Mouse (Mus musculus) heart, adult 2 months (tissue): Measurements from ENCODE around the gene Nxpe4. TPM values are rescaled to one million over a fixed set of nuclear protein-coding genes. Genes with fewer than 3 reads are reported as not detected.

Experiments
- DNase-seq, 2 experiments: peaks; one replicate each; pipeline ENCODE4 v3.0.0; 2021
- H3K27ac ChIP-seq: fragments of 200-600 bp; 2 replicates; pipeline ENCODE4 v1.8.1; 2022
- H3K27me3 ChIP-seq: fragments of 200-500 bp; 2 replicates; pipeline ENCODE4 v1.6.1; 2012; ENCODE audit warnings: mild to moderate bottlenecking, low read length, inconsistent platforms, mixed read lengths; ENCODE audit not compliant: control insufficient read depth, insufficient read depth
- H3K36me3 ChIP-seq: fragments of 200-500 bp; 2 replicates; pipeline ENCODE4 v1.6.1; 2012; ENCODE audit warnings: low read length, inconsistent platforms; ENCODE audit not compliant: control insufficient read depth, insufficient read depth
- H3K4me1 ChIP-seq: fragments of 200-500 bp; 2 replicates; pipeline ENCODE4 v1.6.1; 2011; ENCODE audit warnings: low read length; ENCODE audit not compliant: control insufficient read depth, insufficient read depth
- H3K4me3 ChIP-seq: fragments of 200-600 bp; 2 replicates; pipeline ENCODE4 v1.8.1; 2022
- H3K79me2 ChIP-seq: fragments of 200-500 bp; replicated peaks from 2 replicates; pipeline ENCODE4 v1.6.1; 2012; ENCODE audit warnings: mild to moderate bottlenecking, inconsistent platforms, low read length, moderate library complexity, mixed read lengths; ENCODE audit not compliant: control insufficient read depth, insufficient read depth
- H3K9ac ChIP-seq: fragments of 200-500 bp; 2 replicates; pipeline ENCODE4 v1.6.1; 2012; ENCODE audit warnings: low read depth, mild to moderate bottlenecking, control low read depth, inconsistent platforms, low read length, mixed read lengths
- CTCF ChIP-seq: fragments of 200-600 bp; IDR thresholded peaks from 2 replicates; pipeline ENCODE4 v1.8.1; 2022; ENCODE audit warnings: antibody characterized with exemption, mild to moderate bottlenecking, moderate library complexity
- EP300 ChIP-seq: fragments of 200-500 bp; IDR thresholded peaks from 2 replicates; pipeline ENCODE4 v1.6.1; 2011; ENCODE audit warnings: low read depth, low read length, control low read depth; ENCODE audit not compliant: insufficient read depth
- POLR2A ChIP-seq: fragments of 200-500 bp; IDR thresholded peaks from 2 replicates; pipeline ENCODE4 v1.6.1; 2011; ENCODE audit warnings: mild to moderate bottlenecking, low read depth, low read length, control low read depth; ENCODE audit not compliant: insufficient read depth
- WGBS: fragments of 180-500 bp; shearing (Covaris S2); methylation state at CpG from one replicate; pipeline ENCODE4 v1.1.7; 2018; 5-methylcytosine and 5-hydroxymethylcytosine counted together
- intact Hi-C: fragments of 180-260 bp; cut with DNase I; formaldehyde crosslinking; loops from one replicate; pipeline ENCODE4 v1.15.1; 2025
- long read RNA-seq: library from polyadenylated mRNA; stranded (forward); transcript quantifications from one replicate; pipeline ENCODE4 v2.0.0, GENCODE M21; 2021
- polyA plus RNA-seq: library from polyadenylated mRNA; depleted of rRNA; stranded (reverse); fragments of >200 nt; gene quantifications from 2 replicates; pipeline ENCODE4 v1.2.3, GENCODE M21; 2012; rRNA removed
- total RNA-seq, 2 experiments: library from RNA; stranded (reverse); gene quantifications; 2 replicates each; pipeline ENCODE4 v1.2.3; 2021

The Nxpe4 gene
- total RNA-seq (1 to 10 TPM; 6.5 to 7.8 TPM), polyA plus RNA-seq (2.9 and 9.4 TPM in 2 replicates)
- long read RNA-seq, partial matches to known transcripts: 1 of 6 reads
- long read RNA-seq, other reads (novel, unspliced or antisense): 5 of 6 reads

DNA sequence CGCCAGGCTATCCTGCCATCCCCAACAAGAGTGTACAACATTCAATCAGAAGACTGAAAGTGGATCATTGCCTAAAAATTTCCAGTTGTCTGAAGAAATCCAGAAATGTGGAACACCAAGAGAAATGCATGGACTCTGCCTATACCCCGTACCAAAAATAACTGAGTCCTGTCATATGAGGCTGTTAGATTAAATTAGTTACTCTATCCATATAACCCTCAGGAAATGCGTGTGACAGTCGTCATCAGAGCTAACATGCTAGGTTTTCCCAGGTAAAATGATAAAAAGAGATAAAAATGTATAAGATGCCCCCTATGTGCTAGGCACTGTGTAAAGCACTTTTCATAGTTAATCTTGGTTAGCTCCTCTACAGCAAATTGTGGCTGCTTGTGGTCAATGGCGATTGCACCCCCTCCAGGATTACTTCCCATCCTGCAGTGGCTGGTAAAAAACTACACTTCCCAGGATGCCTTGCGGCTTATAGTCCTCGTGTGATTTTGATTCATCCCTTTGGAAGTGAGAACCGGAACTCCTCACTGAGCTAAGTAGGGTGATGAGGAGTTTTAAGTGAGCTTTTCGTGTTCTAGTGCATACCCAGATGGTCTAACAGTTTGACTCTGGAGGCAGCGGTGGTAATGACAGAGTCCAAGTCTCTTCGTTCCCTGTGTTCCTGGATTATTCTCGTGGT, at the start of gene Nxpe4:
Gene Nxpe4 (plus strand): TSS at position 519 of the 688 bp plus-strand sequence.
- Histone ChIP-seq H3K4me3 (peak within 1 kb of the TSS; percentile 12; the same call in 1 of the 2 replicates), H3K27me3 (no peaks in the 10 kb centered on the region), H3K36me3 (no peaks in the 10 kb centered on the region), H3K4me1 (no peaks in the 10 kb centered on the region), H3K9ac (no peak within 1 kb of the TSS), H3K79me2 (no peaks in the 10 kb centered on the region), H3K27ac (no peak within 1 kb of the TSS)
- DNase-seq: peak; percentile 33 to 34
- TF ChIP-seq EP300: no peak
- TF ChIP-seq CTCF: peak; percentile 39
- TF ChIP-seq POLR2A: no peak
- 28% methylated on average over 12 of the region's 12 CpGs for WGBS
- intact Hi-C loops: no loop called here

DNA sequence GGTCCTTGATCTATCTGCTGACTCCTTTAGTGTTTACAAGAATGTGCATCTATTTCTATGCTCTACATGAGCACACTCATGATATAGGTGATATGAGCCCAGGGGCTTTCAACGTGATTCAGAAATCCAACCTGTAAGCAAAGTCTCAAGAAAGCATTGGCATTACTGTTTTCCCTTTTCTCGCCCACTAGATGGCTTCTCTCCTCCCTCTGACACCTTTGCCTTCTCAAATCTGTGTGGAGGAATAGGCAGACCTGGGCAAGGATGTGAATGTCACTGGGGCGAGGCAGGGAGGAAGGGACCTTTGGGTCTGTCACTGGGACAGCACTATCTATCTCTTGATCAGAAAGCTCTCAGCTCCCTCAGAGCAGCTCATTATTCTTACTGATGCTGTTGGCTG, 35.0 kb upstream of the Nxpe4 start:
- no peaks in the 10 kb centered on the region for H3K4me1 ChIP-seq
- intact Hi-C loops: no loop called here
- DNase-seq: no peak

DNA sequence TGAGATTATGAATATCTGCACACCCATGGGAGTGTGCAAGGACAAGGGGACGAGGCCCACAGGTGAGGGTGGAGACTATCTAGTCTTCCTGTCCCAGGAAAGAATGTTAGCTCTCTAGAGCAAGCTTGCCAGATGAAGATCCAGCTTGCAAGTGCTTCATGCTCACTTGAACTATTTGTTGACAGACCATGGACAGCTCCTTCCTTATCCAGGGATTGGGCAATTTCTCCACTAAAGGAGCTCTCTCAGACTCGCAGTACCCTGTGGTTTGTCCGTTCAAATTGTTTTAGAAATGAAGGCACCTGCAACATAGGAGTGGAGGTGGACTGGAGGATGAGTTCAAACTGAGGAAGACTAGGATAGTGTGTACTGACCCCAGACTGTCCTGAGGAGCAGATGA, 24.3 kb upstream of the Nxpe4 start:
- intact Hi-C loops: no loop called here
- no peak for DNase-seq
- Histone ChIP-seq H3K36me3 (no peaks in the 10 kb centered on the region), H3K27me3 (no peaks in the 10 kb centered on the region), H3K4me3 (no peak overlapping the region), H3K27ac (no peak overlapping the region), H3K79me2 (no peaks in the 10 kb centered on the region), H3K9ac (no peak overlapping the region), H3K4me1 (no peaks in the 10 kb centered on the region)
- 14% methylated on average over 3 of the region's 3 CpGs for WGBS
- TF ChIP-seq CTCF (no peak), POLR2A (no peak), EP300 (no peak)

More for the DNA sequence above, 35.0 kb upstream of the Nxpe4 start:
- Histone ChIP-seq H3K79me2 (no peaks in the 10 kb centered on the region), H3K27me3 (peaks cover 2% of the 10 kb centered on the region; the same call in 1 of the 2 replicates), H3K9ac (no peak overlapping the region), H3K4me3 (no peak overlapping the region), H3K27ac (no peak overlapping the region), H3K36me3 (no peaks in the 10 kb centered on the region)
- TF ChIP-seq CTCF (no peak), EP300 (no peak), POLR2A (no peak)
- 21% methylated on average over 3 of the region's 3 CpGs for WGBS

DNA sequence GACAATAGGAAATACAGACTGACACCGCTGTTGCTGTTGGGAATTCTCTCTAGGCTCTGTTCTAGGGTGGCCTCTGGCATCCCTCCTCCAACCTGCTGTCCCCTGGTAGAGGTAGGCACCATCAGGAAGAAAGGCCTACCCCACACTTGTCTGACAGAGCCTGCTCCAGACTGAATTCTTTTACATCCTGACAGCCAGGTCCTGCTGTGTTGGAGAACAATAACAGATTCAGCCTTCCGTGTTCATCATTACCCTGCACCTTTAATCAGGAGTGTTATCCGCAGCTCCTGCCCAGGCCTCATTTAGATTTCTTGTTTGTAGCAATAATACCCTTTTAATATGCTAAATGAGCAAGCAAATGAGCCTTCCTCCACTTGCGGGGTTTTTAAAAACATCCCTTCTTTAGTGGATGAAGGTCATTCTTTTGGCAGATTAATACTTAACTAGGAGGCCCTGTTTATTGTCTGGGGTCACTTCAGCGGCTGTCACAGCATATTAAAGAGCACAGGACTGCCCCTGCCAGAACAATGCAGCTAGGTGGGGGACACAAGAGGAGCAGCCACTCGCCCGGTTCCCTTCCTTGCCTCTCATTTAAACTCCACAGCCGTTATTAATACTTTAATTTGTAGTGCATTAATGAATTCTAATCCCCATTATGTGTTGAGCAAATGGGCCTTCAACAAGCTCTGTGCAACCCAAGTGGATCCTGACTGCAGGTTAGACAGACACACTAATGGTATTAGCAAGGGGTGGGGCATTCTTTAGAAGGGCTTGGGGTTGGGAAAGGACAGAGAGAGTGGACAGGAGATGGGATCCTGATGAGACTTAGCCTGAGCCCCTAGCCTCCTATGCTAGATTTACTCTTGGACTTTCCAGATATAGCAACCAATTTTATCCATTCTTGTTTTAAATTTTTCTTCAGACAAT, 21.1 kb upstream of the Nxpe4 start:
- H3K36me3 ChIP-seq: no peaks in the 10 kb centered on the region

GRCm38 (mm10) chr9:48142646-48143045, 19.2 kb upstream of the Nxpe4 start:
- intact Hi-C loops: no loop called here
- no peak overlapping the region for H3K27ac ChIP-seq
- no peak for DNase-seq

More for the DNA sequence above, 21.1 kb upstream of the Nxpe4 start:
- Histone ChIP-seq H3K27ac (no peak overlapping the region), H3K79me2 (no peaks in the 10 kb centered on the region), H3K4me1 (no peaks in the 10 kb centered on the region), H3K4me3 (no peak overlapping the region), H3K27me3 (no peaks in the 10 kb centered on the region), H3K9ac (no peak overlapping the region)
- TF ChIP-seq POLR2A (no peak), CTCF (no peak), EP300 (no peak)
- no peak for DNase-seq
- intact Hi-C loops: no loop called here
- WGBS: 46% methylated on average over 8 of the region's 8 CpGs

More at GRCm38 (mm10) chr9:48142646-48143045, 19.2 kb upstream of the Nxpe4 start:
- 67% methylated on average over 6 of the region's 6 CpGs for WGBS
- no peaks in the 10 kb centered on the region for H3K36me3 ChIP-seq
- H3K4me1 ChIP-seq: no peaks in the 10 kb centered on the region
- TF ChIP-seq POLR2A (no peak), EP300 (no peak), CTCF (no peak)
- H3K4me3 ChIP-seq: no peak overlapping the region
- H3K27me3 ChIP-seq: no peaks in the 10 kb centered on the region
- H3K9ac ChIP-seq: no peak overlapping the region
- H3K79me2 ChIP-seq: no peaks in the 10 kb centered on the region
